Comparison of ENCODE assay signal across 9 mouse cellular contexts in the genomic region with DNA sequence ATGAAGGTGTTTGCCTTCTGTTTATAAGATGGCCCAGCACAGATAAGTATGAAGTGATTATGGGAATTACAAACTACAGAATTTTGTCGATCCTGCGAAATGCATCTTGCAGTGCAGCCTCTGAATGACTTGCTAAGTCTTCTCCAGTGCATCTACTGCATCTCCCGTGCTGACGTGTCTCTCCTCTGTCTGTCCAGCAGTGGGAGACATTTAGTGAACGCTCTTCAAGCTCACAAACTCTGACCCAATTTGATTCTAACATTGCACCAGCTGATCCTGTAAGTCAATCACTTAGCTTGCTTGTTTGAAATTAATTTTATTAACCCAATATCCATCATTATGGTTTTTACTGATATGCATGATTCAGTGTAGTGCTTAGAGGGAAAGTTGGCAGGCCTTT. TPM values are rescaled to one million over a fixed set of nuclear protein-coding genes. Genes with fewer than 3 reads are reported as not detected.
DNase-seq lines count a peak whose midpoint lies in the region; ATAC-seq and TF ChIP-seq lines count a peak whose summit lies in the region.
"Had no signal": no experiment of that assay in that cellular context is flagged by ENCODE, and none has a peak within 500 bp of the region (broad histone marks: within the 10 kb centered on the region; RNA-seq: fewer than 3 reads in every experiment).

No protein-coding gene starts in this region.

- no peak overlapping the region for H3K4me2 ChIP-seq in midbrain, embryonic 13.5 days (replicated peaks)
- H3K4me2 ChIP-seq: neural tube, embryonic 12.5 days had no signal

- H3K9ac ChIP-seq in midbrain, embryonic 13.5 days (replicated peaks): no peak overlapping the region
- H3K9ac ChIP-seq: neural tube, embryonic 12.5 days had no signal

- DNase-seq in cerebellum, postnatal 10 days: peak; percentile 10 to 21
- no peak for DNase-seq in cerebellum, postnatal 4 days (ENCODE audit: low spot score in 2 of 2)
- no peak for DNase-seq in layer of hippocampus, adult 2 months (ENCODE audit: low spot score in 2 of 2)
- DNase-seq in layer of hippocampus, postnatal 10 days (ENCODE audit: low spot score in 2 of 2): no peak
- DNase-seq in A20 (ENCODE audit: low read depth, low spot score): peak; percentile 13
- DNase-seq in brain, adult 2 months (ENCODE audit: low read depth, low spot score): peak; percentile 39
- DNase-seq in ovary, adult 18-20 months (ENCODE audit: low spot score): no peak

- WGBS in midbrain, embryonic 13.5 days: 81% methylated on average over 5 of the region's 5 CpGs

- no peak overlapping the region for H3K4me3 ChIP-seq in layer of hippocampus, adult 2 months
- no peak overlapping the region for H3K4me3 ChIP-seq in midbrain, embryonic 13.5 days (replicated peaks)
- H3K4me3 ChIP-seq: neural tube, embryonic 12.5 days had no signal

- ATAC-seq in midbrain, embryonic 13.5 days: no peak

- no peaks in the 10 kb centered on the region for H3K9me3 ChIP-seq in midbrain, embryonic 13.5 days
- H3K9me3 ChIP-seq: neural tube, embryonic 12.5 days had no signal

- no peaks in the 10 kb centered on the region for H3K27me3 ChIP-seq in midbrain, embryonic 13.5 days
- H3K27me3 ChIP-seq: neural tube, embryonic 12.5 days had no signal

- H3K4me1 ChIP-seq in midbrain, embryonic 13.5 days (replicated peaks): no peaks in the 10 kb centered on the region
- H3K4me1 ChIP-seq: neural tube, embryonic 12.5 days had no signal

- TF ChIP-seq CTCF in layer of hippocampus, adult 2 months (conservative IDR thresholded peaks at IDR 0.05): peak; percentile 72

- H3K36me3 ChIP-seq in midbrain, embryonic 13.5 days: peaks cover 27% of the 10 kb centered on the region

- H3K27ac ChIP-seq in layer of hippocampus, adult 2 months: no peak overlapping the region
- H3K27ac ChIP-seq in midbrain, embryonic 13.5 days: no peak overlapping the region
- H3K27ac ChIP-seq: neural tube, embryonic 12.5 days had no signal

RNA-seq across cellular contexts. Expression of gene Reps1, which starts 51.8 kb away (rescaled TPM):
- total RNA-seq in layer of hippocampus, adult 2 months (2021): 10 to 100 TPM; 82.6 to 92.7 TPM
- total RNA-seq in layer of hippocampus, postnatal 10 days (2021): 10 to 100 TPM; 67.2 to 69.7 TPM
- 15.6 and 17.8 TPM in 2 replicates for polyA plus RNA-seq in midbrain, embryonic 13.5 days (2015; fragmentation: Nextera tagmentation; extraction: Ambion mirVana)

Comparison
In these comparisons a context has a peak if more than half of its experiments do, and no peak if none do; other contexts are left out.
1. DNase-seq: peak in cerebellum, postnatal 10 days (2 of 2), A20 (single experiment) and brain, adult 2 months (single experiment); none in cerebellum, postnatal 4 days (0 of 2), layer of hippocampus, adult 2 months (0 of 2), layer of hippocampus, postnatal 10 days (0 of 2) and ovary, adult 18-20 months (single experiment).